Mouse (Mus musculus) kidney, postnatal 14 days (tissue): ENCODE data around the gene Mef2d.

Experiments used
- DNase-seq: peaks from one replicate; pipeline ENCODE4 v3.0.0; 2022; ENCODE audit warnings: mixed read lengths

Gene Mef2d

GRCm38 (mm10) chr3:88213019-88213418 is 70.8 kb downstream of the Mef2d start:
- no peak for DNase-seq

- no peak for DNase-seq
Observed at GRCm38 (mm10) chr3:88214197-88214938, 72.2 kb downstream of the Mef2d start.

GRCm38 (mm10) chr3:88214971-88215552 is 72.9 kb downstream of the Mef2d start:
- no peak for DNase-seq

- no peak for DNase-seq
Observed at GRCm38 (mm10) chr3:88215553-88216004, 73.4 kb downstream of the Mef2d start.

GRCm38 (mm10) chr3:88216116-88216515 is 73.9 kb downstream of the Mef2d start:
- DNase-seq = no peak

- DNase-seq = no peak
Observed at GRCm38 (mm10) chr3:88216534-88217326, 74.6 kb downstream of the Mef2d start.

- DNase-seq = no peak
Observed at GRCm38 (mm10) chr3:88217679-88218078, 75.5 kb downstream of the Mef2d start.

- DNase-seq = no peak
Observed at GRCm38 (mm10) chr3:88219940-88220339, 77.8 kb downstream of the Mef2d start.

GRCm38 (mm10) chr3:88220842-88221241 is 78.7 kb downstream of the Mef2d start:
- peak; percentile 88 for DNase-seq
